Mouse (Mus musculus) ES-Bruce4 (cell line): Measurements from ENCODE around the gene Rtkn2. TPM values are rescaled to one million over a fixed set of nuclear protein-coding genes. Genes with fewer than 3 reads are reported as not detected.

Experiments
- H3K27ac ChIP-seq: 2 replicates; pipeline ENCODE4 v1.5.1; 2012; ENCODE audit warnings: low read length, inconsistent platforms; ENCODE audit not compliant: insufficient read depth
- H3K27me3 ChIP-seq: 2 replicates; pipeline ENCODE4 v1.6.1; 2012; ENCODE audit warnings: mild to moderate bottlenecking, low read length, inconsistent platforms; ENCODE audit not compliant: control insufficient read depth, poor library complexity, insufficient read depth, severe bottlenecking
- H3K36me3 ChIP-seq: 2 replicates; pipeline ENCODE4 v1.6.1; 2012; ENCODE audit warnings: inconsistent platforms, mild to moderate bottlenecking, low read length, moderate library complexity; ENCODE audit not compliant: control insufficient read depth, poor library complexity, insufficient read depth, severe bottlenecking
- H3K4me1 ChIP-seq: one replicate; pipeline ENCODE4 v1.8.1; 2011; ENCODE audit warnings: low read length; ENCODE audit not compliant: control insufficient read depth, insufficient read depth
- H3K4me3 ChIP-seq: 2 replicates; pipeline ENCODE4 v1.5.1; 2011; ENCODE audit warnings: low read depth, mild to moderate bottlenecking, low read length
- H3K9ac ChIP-seq: 2 replicates; pipeline ENCODE4 v1.6.1; 2012; ENCODE audit warnings: low read depth, mild to moderate bottlenecking, inconsistent platforms; ENCODE audit not compliant: poor library complexity, severe bottlenecking
- H3K9me3 ChIP-seq: replicated peaks from 2 replicates; pipeline ENCODE4 v1.6.1; 2012; ENCODE audit warnings: mild to moderate bottlenecking, low read length, inconsistent platforms; ENCODE audit not compliant: control insufficient read depth, poor library complexity, insufficient read depth, severe bottlenecking
- CTCF ChIP-seq: IDR thresholded peaks from one replicate; pipeline ENCODE4 v1.8.1; 2011; ENCODE audit warnings: low read depth, low read length
- EP300 ChIP-seq: IDR thresholded peaks from 2 replicates; pipeline ENCODE4 v1.6.1; 2011; ENCODE audit warnings: low read depth, low read length; ENCODE audit not compliant: insufficient read depth
- POLR2A ChIP-seq: IDR thresholded peaks from one replicate; pipeline ENCODE4 v1.8.1; 2011; ENCODE audit warnings: low read length; ENCODE audit not compliant: insufficient read depth
- polyA plus RNA-seq: library from polyadenylated mRNA; stranded (reverse); fragments of >200 nt; gene quantifications from 2 replicates; pipeline ENCODE4 v1.2.4, GENCODE M21; 2011; ENCODE audit warnings: low read depth; ENCODE audit not compliant: missing spikeins, insufficient read depth, insufficient read length

Rtkn2 gene
- polyA plus RNA-seq, 1 experiment = 19.4 TPM

DNA sequence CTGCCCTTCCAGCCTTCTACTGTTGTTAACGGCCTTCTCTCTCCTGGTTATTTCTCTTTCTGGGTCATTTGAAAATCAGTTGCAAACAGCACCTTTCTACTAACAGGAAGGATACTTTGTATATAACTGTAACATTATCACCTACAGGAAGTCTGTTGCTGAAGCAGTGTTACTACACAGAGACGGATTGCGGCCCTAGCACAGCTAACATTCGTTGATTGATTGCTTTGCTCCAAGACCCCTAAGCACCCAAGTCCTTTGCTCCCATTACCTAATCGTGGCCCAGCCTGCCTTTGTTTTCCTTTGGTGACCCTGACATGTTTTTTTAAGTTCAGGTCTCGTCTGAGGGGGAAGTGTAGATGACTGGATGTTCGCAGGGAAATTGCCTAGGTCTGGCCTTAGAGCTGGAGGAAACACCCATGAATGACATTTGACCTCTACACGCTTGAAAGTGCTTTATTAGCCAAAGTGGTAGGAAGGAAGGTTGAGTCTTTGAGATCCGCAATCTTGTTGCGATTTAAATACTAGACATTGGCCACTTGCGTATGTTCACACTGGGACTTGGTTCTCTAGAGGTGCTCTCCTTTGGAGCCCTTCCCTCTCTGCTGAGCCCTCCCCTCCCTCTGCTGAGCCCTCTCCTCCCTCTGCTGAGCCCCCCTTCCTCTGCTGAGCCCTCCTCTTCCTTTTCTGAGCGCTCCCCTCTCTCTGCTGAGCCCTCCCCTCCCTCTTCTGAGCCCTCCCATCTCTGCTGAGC is 49.1 kb downstream of the Rtkn2 start:
- Histone ChIP-seq H3K4me1 (no peaks in the 10 kb centered on the region), H3K4me3 (no peak overlapping the region), H3K27ac (peak overlapping the region; percentile 39; the same call in 1 of the 2 replicates), H3K27me3 (no peaks in the 10 kb centered on the region), H3K9ac (no peak overlapping the region), H3K9me3 (no peaks in the 10 kb centered on the region), H3K36me3 (no peaks in the 10 kb centered on the region)
- TF ChIP-seq CTCF (no peak), POLR2A (no peak), EP300 (no peak)

DNA sequence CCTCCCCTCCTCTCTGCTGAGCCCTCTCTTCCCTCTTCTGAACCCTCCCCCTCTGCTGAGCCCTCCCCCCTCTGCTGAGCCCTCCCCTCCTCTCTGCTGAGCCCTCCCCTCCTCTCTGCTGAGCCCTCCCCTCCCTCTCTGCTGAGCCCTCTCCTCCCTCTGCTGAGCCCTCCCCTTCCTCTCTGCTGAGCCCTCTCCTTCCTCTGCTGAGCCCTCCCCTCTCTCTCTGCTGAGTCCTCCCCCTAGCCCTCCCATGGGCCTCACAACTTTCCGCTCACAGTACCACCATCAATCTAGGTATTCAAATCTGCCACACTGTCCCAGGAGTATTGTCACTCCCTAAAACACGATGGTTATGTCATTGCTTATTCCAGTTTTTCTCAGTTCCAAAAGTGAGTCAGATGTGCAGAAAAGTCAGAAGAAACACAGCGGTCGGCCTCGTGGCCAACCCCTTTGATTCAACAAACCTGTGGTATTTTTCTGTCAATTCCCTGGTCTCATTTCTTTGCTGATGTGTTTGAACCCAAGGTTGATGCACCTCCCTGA is 49.8 kb downstream of the Rtkn2 start:
- no peak overlapping the region for H3K9ac ChIP-seq
- H3K4me1 ChIP-seq = no peaks in the 10 kb centered on the region
- H3K4me3 ChIP-seq = peak overlapping the region; percentile 16; the same call in 1 of the 2 replicates
- H3K36me3 ChIP-seq = no peaks in the 10 kb centered on the region
- no peaks in the 10 kb centered on the region for H3K9me3 ChIP-seq
- H3K27me3 ChIP-seq = no peaks in the 10 kb centered on the region
- H3K27ac ChIP-seq = peak overlapping the region; percentile 44; the same call in 1 of the 2 replicates
- TF ChIP-seq EP300 = no peak
- no peak for TF ChIP-seq CTCF
- no peak for TF ChIP-seq POLR2A

DNA sequence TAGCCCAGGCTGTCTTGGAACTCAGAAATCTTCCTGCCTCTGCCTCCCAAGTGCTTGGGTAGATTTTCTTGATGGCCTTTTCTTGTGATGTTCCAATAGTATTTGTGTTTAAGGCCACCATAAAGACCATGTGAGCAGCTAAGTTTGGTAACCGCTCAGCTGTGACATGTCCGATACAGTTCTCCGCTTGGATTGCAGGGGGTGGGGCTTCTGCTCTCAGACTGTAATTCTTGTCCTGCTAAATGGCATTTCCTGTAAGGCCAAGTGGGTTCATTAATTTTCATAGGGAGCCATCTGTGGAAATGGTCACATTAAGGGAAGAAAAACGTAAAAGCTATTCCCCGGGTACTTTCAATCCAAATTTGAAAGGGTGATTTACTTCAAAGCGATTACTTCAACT is 50.7 kb downstream of the Rtkn2 start:
- Histone ChIP-seq H3K27me3 (no peaks in the 10 kb centered on the region), H3K4me1 (no peaks in the 10 kb centered on the region), H3K9me3 (no peaks in the 10 kb centered on the region), H3K36me3 (no peaks in the 10 kb centered on the region), H3K4me3 (no peak overlapping the region), H3K27ac (no peak overlapping the region), H3K9ac (no peak overlapping the region)
- TF ChIP-seq EP300 = no peak
- no peak for TF ChIP-seq CTCF
- no peak for TF ChIP-seq POLR2A

DNA sequence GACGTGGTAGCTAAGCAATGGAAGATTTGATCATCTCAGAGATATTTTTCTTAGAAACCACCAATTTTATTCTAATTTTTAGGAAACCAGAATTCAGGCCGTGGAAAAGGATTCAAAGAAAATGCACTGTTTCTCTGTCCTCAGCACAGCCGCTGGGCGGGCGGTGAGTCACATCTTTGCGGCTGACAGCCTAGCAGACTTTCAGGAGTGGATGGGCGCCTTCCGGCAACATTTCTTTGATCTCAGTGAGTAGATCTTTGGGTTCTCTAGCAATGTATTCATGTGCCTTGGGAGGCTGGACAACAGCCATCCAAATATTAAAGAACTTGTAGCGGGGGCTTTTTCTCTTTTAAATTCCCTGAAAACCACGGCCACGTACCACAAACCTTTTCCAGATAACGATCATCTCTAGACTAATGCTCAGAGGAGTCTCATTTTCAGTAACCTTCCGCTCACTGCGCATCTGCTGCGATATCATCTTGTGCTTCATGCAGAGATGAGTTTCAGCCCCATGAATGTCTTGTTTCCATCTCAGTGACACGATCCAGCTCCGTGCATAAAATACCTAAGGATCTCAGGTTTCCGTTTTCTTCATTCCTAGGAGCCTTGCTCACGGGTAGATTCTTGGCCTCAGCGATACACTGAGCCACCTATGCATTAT is 56.5 kb downstream of the Rtkn2 start:
- Histone ChIP-seq H3K27me3 (no peaks in the 10 kb centered on the region), H3K4me1 (no peaks in the 10 kb centered on the region), H3K9me3 (no peaks in the 10 kb centered on the region), H3K9ac (no peak overlapping the region), H3K27ac (no peak overlapping the region), H3K4me3 (no peak overlapping the region), H3K36me3 (no peaks in the 10 kb centered on the region)
- no peak for TF ChIP-seq POLR2A
- TF ChIP-seq CTCF = no peak
- TF ChIP-seq EP300 = no peak

DNA sequence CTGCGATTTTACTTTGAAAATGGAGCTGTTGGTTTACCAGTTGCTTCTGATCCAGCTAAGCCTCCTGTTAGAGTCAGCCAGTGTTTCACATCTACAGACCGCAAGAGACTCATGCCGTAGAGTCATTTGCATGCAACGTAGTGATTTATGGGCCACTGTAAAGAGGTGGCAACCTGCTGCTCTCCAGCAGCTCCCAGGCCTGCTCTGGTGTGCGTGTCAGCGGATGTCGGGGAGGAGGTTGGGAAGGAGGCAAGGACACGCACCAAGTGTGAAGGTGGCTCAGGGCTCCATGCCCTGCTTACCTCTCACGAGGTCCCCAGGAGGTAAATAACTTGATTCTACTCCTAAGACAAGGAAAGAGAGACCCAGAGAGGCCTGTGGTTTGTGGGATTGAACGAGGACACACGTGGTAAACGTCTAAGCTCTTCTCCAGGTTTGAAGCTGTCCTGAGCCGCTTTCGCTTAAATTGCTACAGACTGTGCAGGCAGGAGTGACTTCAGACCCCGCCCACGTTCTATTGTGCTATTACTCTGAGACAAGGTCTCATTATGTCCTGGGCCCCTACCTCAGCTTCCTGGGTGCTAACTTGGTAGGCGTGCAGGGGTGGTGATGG is 57.1 kb downstream of the Rtkn2 start:
- no peak overlapping the region for H3K9ac ChIP-seq
- no peaks in the 10 kb centered on the region for H3K9me3 ChIP-seq
- no peaks in the 10 kb centered on the region for H3K36me3 ChIP-seq
- no peak overlapping the region for H3K27ac ChIP-seq
- H3K4me1 ChIP-seq = no peaks in the 10 kb centered on the region
- no peak overlapping the region for H3K4me3 ChIP-seq
- H3K27me3 ChIP-seq = no peaks in the 10 kb centered on the region
- no peak for TF ChIP-seq POLR2A
- TF ChIP-seq CTCF = no peak
- TF ChIP-seq EP300 = no peak
